Mouse (Mus musculus) liver, embryonic 16.5 days (tissue): ENCODE data around the gene Bcdin3d. TPM values are rescaled to one million over a fixed set of nuclear protein-coding genes. Genes with fewer than 3 reads are reported as not detected.

Experiments used
- ATAC-seq: fragments of 200-750 bp; cut with Nextera tagmentation; 2 replicates; pipeline ENCODE4 v1.8.0; 2017; ENCODE audit warnings: low read depth, mild to moderate bottlenecking, moderate number of reproducible peaks, moderate library complexity
- H3K27ac ChIP-seq: fragments of 300-500 bp; sonication (generic); 2 replicates; pipeline ENCODE4 v1.5.1; 2014; ENCODE audit warnings: mild to moderate bottlenecking, low read length
- H3K27me3 ChIP-seq: fragments of 300-500 bp; sonication (generic); 2 replicates; pipeline ENCODE4 v1.6.1; 2014; ENCODE audit warnings: low read depth, low read length, mixed read lengths; ENCODE audit not compliant: control insufficient read depth, insufficient read depth
- H3K36me3 ChIP-seq: fragments of 300-500 bp; sonication (generic); 2 replicates; pipeline ENCODE4 v1.6.1; 2014; ENCODE audit warnings: mild to moderate bottlenecking; ENCODE audit not compliant: control insufficient read depth, insufficient read depth
- H3K4me1 ChIP-seq: fragments of 300-500 bp; sonication (generic); 2 replicates; pipeline ENCODE4 v1.6.1; 2014; ENCODE audit warnings: low read depth, low read length, mixed read lengths; ENCODE audit not compliant: control insufficient read depth
- H3K4me2 ChIP-seq: fragments of 300-500 bp; sonication (generic); 2 replicates; pipeline ENCODE4 v1.6.1; 2014; ENCODE audit warnings: low read depth, low read length, mixed read lengths
- H3K4me3 ChIP-seq: fragments of 300-500 bp; sonication (generic); 2 replicates; pipeline ENCODE4 v1.5.1; 2014; ENCODE audit warnings: low read depth, mild to moderate bottlenecking, low read length
- H3K9ac ChIP-seq: fragments of 300-500 bp; sonication (generic); 2 replicates; pipeline ENCODE4 v1.6.1; 2014; ENCODE audit warnings: low read depth, low read length
- H3K9me3 ChIP-seq: fragments of 300-500 bp; sonication (generic); replicated peaks from 2 replicates; pipeline ENCODE4 v1.6.1; 2016; ENCODE audit warnings: low read length; ENCODE audit not compliant: control insufficient read depth
- WGBS: fragments of 180-500 bp; shearing (Covaris S2); extraction: QIAGEN DNeasy Blood & Tissue Kit; methylation state at CpG from one replicate; pipeline ENCODE4 v1.1.7; 2014; ENCODE audit not compliant: insufficient replicate concordance; 5-methylcytosine and 5-hydroxymethylcytosine counted together
- polyA plus RNA-seq: library from polyadenylated mRNA; unstranded; fragments of >200 nt; fragmentation: Nextera tagmentation; extraction: Ambion mirVana; gene quantifications from 2 replicates; pipeline ENCODE4 v1.2.1, GENCODE M21; 2015

Bcdin3d gene
- polyA plus RNA-seq, 1 experiment from 2014 or later: 5.0 TPM

GRCm38 (mm10) chr15:99421676-99422075, 52.9 kb downstream of the Bcdin3d start:
- ATAC-seq: no peak
- no peak overlapping the region; the same call in 1 of the 2 replicates for H3K27ac ChIP-seq

GRCm38 (mm10) chr15:99421152-99421551, 53.4 kb downstream of the Bcdin3d start:
- Histone ChIP-seq H3K4me3 (no peak overlapping the region), H3K36me3 (no peaks in the 10 kb centered on the region), H3K9me3 (no peaks in the 10 kb centered on the region), H3K27ac (peak overlapping the region; percentile 43; the same call in 1 of the 2 replicates), H3K9ac (no peak overlapping the region), H3K4me1 (peaks cover 14% of the 10 kb centered on the region), H3K4me2 (peak overlapping the region; percentile 22), H3K27me3 (no peaks in the 10 kb centered on the region)
- ATAC-seq: peak; percentile 22; the same call in 1 of the 2 replicates
- 43% methylated on average over 9 of the region's 9 CpGs for WGBS

More at GRCm38 (mm10) chr15:99421676-99422075, 52.9 kb downstream of the Bcdin3d start:
- H3K27me3 ChIP-seq: no peaks in the 10 kb centered on the region
- no peaks in the 10 kb centered on the region for H3K9me3 ChIP-seq
- WGBS: 56% methylated on average over 8 of the region's 8 CpGs
- H3K4me1 ChIP-seq: peaks cover 10% of the 10 kb centered on the region
- no peaks in the 10 kb centered on the region for H3K36me3 ChIP-seq
- H3K4me3 ChIP-seq: no peak overlapping the region
- H3K4me2 ChIP-seq: no peak overlapping the region
- no peak overlapping the region for H3K9ac ChIP-seq

GRCm38 (mm10) chr15:99420521-99421014, 54.0 kb downstream of the Bcdin3d start:
- ATAC-seq: peak; percentile 19; the same call in 1 of the 2 replicates
- WGBS: 12% methylated on average over 12 of the region's 12 CpGs

GRCm38 (mm10) chr15:99420101-99420500, 54.4 kb downstream of the Bcdin3d start:
- no peak overlapping the region for H3K27ac ChIP-seq
- H3K4me2 ChIP-seq: no peak overlapping the region
- ATAC-seq: no peak

More at GRCm38 (mm10) chr15:99420521-99421014, 54.0 kb downstream of the Bcdin3d start:
- Histone ChIP-seq H3K27ac (peak overlapping the region; percentile 43; the same call in 1 of the 2 replicates), H3K4me3 (no peak overlapping the region), H3K27me3 (no peaks in the 10 kb centered on the region), H3K9ac (no peak overlapping the region), H3K36me3 (no peaks in the 10 kb centered on the region), H3K4me1 (peaks cover 15% of the 10 kb centered on the region), H3K4me2 (peak overlapping the region; percentile 22), H3K9me3 (no peaks in the 10 kb centered on the region)

More at GRCm38 (mm10) chr15:99420101-99420500, 54.4 kb downstream of the Bcdin3d start:
- peaks cover 15% of the 10 kb centered on the region for H3K4me1 ChIP-seq
- H3K9ac ChIP-seq: no peak overlapping the region
- 34% methylated on average over 5 of the region's 5 CpGs for WGBS
- H3K4me3 ChIP-seq: no peak overlapping the region
- no peaks in the 10 kb centered on the region for H3K36me3 ChIP-seq
- no peaks in the 10 kb centered on the region for H3K27me3 ChIP-seq
- H3K9me3 ChIP-seq: no peaks in the 10 kb centered on the region

Other genes with a start within 250 kb of the Bcdin3d start
- gene Kcnh3, start 249.9 kb downstream of the Bcdin3d start, polyA plus RNA-seq: 0.05 and 0.12 TPM in 2 replicates
- gene Mcrs1, start 222.8 kb downstream of the Bcdin3d start, polyA plus RNA-seq: 35.8 and 38.4 TPM in 2 replicates
- 6.5 and 8.0 TPM in 2 replicates for gene Prpf40b, start 179.6 kb downstream of the Bcdin3d start, polyA plus RNA-seq
- 0.04 TPM in 1 of 2 replicates, not detected in the other for gene Fam186b, start 178.8 kb downstream of the Bcdin3d start, polyA plus RNA-seq
- 2.9 and 3.0 TPM in 2 replicates for gene Fmnl3, start 104.2 kb downstream of the Bcdin3d start, polyA plus RNA-seq
- gene Tmbim6, start 81.8 kb downstream of the Bcdin3d start, polyA plus RNA-seq: 309 and 359 TPM in 2 replicates
- gene Nckap5l, start 17.0 kb downstream of the Bcdin3d start, polyA plus RNA-seq: 0.57 and 0.92 TPM in 2 replicates
- 0.02 TPM in 1 of 2 replicates, not detected in the other for gene Faim2, start 53.4 kb upstream of the Bcdin3d start, polyA plus RNA-seq
- not detected in 2 replicates for gene Aqp2, start 104.3 kb upstream of the Bcdin3d start, polyA plus RNA-seq
- gene Aqp5, start 116.1 kb upstream of the Bcdin3d start, polyA plus RNA-seq: 0.07 TPM in 1 of 2 replicates, not detected in the other
- gene Aqp6, start 126.7 kb upstream of the Bcdin3d start, polyA plus RNA-seq: not detected in 2 replicates
- gene Racgap1, start 176.9 kb upstream of the Bcdin3d start, polyA plus RNA-seq: 63.1 and 68.1 TPM in 2 replicates
- 0.14 and 0.30 TPM in 2 replicates for gene Asic1, start 195.6 kb upstream of the Bcdin3d start, polyA plus RNA-seq
- gene Smarcd1, start 227.4 kb upstream of the Bcdin3d start, polyA plus RNA-seq: 4.0 and 4.5 TPM in 2 replicates
- gene Gm17349, start 230.8 kb upstream of the Bcdin3d start, polyA plus RNA-seq: not detected in 2 replicates
- 36.3 and 42.2 TPM in 2 replicates for gene Gpd1, start 242.8 kb upstream of the Bcdin3d start, polyA plus RNA-seq